Mouse (Mus musculus) adrenal gland (tissue): ENCODE results near the gene Bbs4.

Source experiments
- intact Hi-C: fragments of 180-260 bp; cut with DNase I; formaldehyde crosslinking; loops from one replicate; pipeline ENCODE4 v1.15.1; 2025

The Bbs4 gene

DNA sequence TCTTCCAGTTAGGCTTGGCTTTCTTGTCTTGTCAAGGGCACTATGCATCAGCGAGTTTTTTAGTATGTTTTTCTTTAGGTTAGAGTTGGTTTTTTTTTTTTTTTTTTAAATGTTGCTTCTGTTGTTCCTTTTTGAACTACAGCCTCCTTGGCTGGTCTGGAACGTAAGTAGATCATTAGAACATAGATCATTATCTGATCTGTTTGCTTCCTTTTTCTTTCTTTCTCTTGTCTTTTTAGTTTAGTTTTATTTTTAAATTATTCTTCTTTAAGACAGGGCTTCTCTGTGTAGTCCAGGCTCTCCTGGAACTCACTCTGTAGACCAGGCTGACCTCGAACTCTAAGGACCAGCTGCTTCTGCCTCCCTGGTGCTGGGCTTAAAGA is 60.8 kb downstream of the Bbs4 start:
- intact Hi-C loops: loop anchor here (10.0 kb wide), 1 partner anchor 192 kb away; the partner anchor contains the start of gene Arih1

DNA sequence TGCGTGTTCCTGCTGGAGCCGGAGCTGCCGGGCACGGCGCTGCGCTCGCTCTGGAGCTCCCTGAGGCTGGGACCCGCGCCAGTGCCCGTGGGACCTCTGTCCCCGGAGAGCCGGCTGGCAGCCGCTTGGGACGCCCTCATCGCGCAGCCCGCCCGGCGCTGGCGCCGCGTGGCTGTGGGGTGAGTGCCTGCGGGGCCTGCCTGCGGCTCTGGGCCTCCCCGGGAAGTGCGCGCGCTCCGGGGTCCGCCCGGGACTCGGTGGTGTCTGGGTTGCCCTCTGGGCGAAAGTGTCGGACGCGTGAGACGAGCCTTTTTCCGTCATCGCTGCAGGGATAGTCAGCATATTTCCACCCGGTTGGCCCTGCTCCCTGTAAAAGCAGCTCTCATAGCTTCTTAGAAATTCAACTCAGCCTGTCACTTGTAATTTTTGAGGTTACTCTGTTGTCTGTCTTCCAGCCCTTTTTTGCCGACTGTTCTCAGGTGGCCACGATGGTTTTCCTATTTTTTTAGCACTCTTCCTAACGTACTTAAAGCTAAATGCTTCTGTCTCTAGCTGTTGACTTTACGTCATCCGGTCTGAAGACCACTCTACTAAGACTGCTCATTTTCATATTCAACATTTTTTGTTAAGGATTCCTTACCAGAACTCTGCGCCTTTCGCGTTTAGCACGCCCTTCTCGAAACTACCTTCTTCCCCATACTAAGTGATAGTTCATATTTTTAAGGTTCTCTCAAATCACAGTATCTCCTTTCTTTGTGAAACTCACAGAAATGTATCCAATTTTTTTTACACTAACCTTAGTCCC is 61.4 kb downstream of the Bbs4 start:
- intact Hi-C loops: loop anchor here (10.0 kb wide), 1 partner anchor 193 kb away; the partner anchor contains the start of gene Arih1

DNA sequence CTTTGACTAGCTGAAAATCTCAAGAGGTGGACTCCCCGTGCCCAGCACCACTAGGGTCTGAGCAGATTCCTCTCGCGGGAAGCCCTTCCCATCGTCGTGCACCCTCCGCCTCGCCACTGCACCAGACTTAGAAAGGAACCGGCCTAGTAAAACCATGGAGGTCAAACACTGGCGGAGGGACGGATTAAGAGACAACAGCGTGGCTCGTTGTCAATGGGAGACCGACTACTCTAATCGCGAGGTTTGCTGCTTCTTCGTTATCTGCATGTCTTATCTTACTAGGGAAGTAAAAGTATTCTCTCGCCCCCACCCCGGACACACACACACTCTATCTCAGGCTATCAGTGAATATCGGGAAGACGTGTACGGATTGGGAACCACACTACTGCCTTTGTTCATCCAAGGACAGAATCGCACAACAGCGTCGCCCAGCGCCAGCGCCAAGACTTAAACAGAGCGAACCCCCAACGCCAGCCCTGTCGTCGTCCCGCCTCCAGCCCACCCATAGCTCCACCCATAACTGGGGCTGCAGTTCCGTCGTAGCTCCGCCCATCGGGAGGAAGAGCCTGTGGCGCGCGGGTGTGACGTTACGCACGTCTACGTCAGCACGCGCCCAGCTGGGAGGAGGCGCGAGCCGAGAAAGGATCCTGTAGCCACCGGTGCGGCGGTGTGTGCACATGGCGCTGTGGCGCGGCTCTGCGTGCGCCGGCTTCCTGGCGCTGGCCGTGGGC is 62.2 kb downstream of the Bbs4 start, which contains the start of gene Adpgk:
Gene Adpgk (plus strand): TSS at position 602 of the 731 bp plus-strand sequence.
- intact Hi-C loops: loop anchor here (10.0 kb wide), 1 partner anchor 194 kb away; the partner anchor contains the start of gene Arih1

DNA sequence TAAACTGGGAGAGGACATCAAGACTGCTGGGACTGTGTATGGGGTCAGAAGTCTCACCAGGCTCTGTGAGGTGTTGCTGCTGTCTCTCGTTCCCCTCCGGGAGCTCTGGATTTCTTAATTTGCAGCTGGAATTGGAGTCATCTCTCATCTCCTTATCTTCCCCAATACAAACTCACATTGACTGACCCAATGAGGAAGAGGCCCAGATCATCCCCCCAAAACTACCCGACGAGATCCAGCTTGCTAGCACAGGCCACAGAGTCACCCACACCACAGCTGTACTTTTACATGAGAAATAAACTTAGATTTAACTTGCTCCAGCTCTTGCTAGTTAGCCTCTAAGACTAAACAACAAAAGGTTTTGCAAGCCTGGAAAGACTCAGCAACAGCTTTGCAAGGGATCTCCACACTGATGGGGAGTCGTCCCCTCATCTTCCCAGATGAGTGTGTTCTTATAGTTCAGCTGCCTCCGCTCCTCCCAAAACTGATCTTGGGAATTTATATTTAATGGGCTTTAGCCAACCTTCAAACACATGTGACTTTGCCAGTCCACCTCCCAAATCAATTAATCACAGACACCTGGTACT is 63.7 kb downstream of the Bbs4 start:
- intact Hi-C loops: loop anchor here (10.0 kb wide), 1 partner anchor 195 kb away; the partner anchor contains the start of gene Arih1

DNA sequence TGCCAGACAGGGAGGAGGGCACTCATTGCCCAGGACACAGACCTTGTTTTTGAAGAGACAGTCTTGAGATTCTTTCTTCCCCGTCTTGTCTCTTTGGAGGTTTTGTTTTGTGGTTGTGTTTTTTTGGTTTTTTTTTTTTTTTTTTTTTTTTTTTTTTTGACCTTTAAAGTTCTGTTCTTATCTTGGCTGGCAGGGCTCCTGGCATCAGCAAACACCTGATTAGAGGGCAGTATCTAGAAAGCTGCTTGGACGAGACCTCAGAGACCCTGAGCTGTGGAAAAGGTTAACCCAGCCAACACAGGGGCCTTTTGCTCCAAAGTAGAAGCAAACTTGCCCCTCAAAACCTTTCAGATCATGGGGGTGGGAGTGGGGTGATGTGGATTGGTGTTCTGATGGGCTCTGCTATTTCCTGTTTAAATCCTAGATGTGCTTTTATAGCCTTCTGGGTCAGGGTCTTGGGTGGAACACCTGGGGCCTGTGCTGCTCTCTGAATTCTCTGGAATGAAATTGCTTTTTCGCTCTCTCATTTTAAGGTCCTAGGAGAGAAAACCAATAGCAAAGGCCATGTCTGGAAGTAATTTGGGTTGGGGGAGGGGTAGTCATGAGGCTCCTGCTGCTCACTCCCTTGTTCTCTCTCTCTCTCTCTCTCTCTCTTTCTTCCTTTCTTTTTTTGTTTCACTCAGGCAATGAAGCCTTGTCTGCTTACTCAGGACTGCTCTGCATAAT is 64.5 kb downstream of the Bbs4 start:
- intact Hi-C loops: no loop called here

DNA sequence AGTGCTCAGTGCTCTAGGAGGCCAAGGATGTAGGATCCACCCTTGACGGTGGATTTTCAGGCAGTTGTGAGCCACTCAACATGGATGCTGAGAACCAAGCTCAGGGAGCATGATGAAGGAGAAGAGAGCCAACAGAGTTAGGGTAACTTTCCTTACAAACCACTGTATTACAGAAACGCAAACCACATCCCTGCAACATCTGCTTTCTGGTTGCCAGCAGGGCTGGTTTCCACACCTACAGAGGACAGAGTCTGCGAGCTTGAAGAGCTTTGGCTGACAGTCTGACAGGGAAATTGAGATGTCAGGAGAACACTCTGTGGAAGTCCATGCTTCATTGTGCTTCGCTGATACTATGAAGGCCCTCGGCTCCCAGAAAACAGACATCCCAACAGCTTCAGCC is 65.2 kb downstream of the Bbs4 start:
- intact Hi-C loops: no loop called here

DNA sequence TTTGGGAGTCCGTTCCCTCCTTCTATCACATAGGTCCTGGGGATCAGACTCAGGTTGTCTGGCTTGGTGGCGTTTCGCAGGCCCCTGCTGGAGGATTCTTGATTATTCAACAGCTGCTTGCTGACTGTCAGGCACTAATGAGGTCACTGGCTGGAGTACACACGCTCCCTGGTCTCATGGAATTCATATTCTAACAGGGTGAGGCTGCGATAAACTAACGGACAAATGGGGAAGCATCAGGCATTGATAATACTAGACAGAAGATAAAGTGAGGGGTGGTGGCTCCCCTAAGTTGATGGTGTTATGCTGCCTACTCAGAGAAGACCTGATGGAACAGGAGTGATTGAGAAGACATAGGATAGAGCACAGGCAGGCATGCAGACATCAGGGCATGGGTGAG is 67.7 kb downstream of the Bbs4 start:
- intact Hi-C loops: no loop called here

DNA sequence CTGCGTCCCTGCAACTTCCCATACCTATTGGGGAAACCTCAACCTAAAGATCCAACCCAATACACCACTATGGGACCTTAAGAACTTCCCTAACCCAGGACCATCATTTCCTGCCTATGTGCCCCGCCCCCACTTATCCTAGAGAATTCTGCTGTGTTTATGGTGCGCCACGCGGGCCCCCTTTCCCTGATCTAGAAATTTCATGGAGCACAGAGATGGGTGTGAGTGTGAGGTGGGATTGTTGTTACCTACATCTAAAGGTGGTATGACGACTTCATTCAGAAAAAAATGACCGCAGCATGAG is 70.7 kb downstream of the Bbs4 start:
- intact Hi-C loops: loop anchor here (5.0 kb wide), 1 partner anchor 270 kb away; no protein-coding TSS in a partner anchor

DNA sequence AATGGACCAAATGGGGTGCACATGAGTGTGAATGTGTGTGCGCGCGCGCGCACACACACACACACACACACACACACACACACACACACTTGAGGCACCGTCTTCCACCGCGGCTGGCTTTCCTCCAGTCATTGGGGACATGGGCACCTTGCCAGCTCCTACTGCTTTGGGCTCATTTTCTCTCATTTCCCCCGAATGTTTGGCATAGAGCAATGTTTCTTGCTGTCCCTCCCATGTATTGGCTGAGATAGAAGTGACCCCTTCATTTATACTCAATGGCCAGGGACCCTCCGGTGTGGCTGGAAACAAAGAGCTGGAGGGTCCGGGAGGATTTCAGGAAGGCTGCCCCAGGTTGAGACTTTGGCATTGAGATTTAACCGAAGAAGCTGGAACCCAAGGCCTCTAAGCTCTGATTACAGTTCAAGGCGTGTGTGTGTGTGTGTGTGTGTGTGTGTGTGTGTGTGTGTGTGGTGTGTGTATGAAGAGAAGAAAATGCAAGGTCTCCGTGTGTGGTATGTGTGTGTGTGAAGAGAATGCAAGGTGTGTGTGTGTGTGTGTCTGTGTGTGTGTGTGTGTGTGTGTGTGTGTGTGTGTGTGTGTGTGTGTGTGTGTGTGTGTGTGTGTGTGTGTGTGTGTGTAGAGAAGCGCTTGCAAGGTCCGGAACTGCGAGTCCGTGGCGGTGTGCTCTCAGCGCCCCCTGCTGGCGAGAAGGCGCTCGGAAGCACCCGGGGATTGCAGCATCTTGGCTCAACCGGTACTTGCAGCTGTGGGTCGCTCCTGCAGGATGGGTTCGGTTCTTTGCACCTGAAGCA is 71.2 kb downstream of the Bbs4 start:
- intact Hi-C loops: loop anchor here (5.0 kb wide), 1 partner anchor 270 kb away; no protein-coding TSS in a partner anchor

DNA sequence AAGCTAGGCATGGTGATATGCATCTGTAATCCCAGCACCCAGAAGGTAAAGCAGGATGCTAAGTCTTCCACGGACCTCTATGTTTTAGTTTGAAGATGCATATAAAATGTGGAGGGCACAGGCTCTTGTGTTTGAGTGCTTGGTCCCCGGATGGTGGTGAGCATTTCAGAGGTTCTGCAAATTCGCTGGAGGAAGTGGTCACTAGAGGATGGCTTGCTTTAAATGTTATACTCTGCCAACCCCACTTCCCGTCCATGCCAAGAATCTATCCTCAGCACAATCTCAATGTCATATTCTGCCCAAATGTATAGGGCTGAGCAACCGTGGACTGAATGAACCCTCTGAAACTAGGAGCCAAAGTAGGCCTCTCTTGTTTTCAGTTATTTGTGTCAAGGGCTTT is 72.4 kb downstream of the Bbs4 start:
- intact Hi-C loops: loop anchor here (5.0 kb wide), 1 partner anchor 269 kb away; no protein-coding TSS in a partner anchor

DNA sequence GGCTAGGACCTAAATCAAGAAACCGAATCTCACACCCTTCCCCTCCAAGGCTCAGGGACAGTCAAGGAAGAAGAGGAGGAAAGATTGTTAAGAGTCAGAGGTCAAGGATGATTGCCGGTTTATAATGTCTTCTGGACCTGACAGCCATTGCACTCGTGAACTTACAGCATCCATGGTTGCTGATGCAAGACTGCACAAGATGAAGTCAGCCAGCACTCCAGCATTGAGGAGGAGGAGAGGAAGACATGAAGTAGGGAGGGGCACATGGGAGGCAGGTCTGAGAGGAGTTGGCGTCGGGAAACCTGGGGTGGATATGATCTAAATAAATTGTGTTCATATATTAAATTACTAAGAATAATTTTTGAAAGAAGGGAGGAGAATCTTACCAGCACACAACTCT is 74.6 kb downstream of the Bbs4 start:
- intact Hi-C loops: no loop called here

DNA sequence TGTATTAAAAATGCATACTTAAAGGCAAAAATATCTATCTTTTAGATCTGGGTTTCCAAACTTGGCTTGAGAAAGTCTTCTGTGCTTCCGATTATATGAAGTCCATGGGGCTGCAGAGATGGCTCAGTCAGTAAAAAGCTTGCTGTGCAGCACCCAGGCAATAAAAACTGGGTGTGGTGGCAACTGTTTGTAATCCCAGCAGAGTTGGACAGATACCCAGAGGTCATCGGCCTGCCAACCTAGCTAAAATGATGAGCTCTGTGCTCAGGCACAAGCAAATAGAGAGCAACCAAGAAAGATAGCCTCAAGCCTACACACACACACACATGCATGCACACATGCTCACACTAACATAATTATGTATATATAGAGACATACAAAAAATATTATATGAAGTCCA is 75.1 kb downstream of the Bbs4 start:
- intact Hi-C loops: no loop called here

DNA sequence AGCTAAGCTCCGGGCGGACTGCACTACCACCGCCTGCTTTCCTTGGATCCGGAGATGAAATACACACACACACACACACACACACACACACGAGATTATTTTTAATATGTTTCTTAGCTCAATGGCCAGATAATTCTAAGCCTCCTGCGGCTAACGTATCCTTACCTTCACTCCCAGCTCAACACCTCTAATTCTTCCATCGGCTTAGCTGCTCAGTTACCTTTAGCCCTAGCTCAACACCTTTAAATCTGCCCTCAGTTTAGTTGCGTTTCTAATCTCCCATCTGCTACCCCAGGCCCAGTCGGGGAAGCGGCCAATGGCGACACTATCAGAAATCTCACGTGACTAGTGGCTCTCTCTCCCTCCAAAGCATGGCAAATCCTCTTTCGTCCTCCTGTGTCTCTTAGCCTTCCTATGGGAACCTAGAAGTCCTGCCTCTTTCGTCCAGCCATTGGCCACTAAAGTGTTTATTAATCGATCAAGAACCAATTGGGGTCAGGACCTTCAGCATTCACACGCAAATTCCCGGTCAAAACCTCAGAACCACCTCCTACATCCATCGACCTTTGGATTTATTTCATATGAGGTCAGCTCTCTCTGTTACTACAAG is 78.4 kb downstream of the Bbs4 start:
- intact Hi-C loops: no loop called here

DNA sequence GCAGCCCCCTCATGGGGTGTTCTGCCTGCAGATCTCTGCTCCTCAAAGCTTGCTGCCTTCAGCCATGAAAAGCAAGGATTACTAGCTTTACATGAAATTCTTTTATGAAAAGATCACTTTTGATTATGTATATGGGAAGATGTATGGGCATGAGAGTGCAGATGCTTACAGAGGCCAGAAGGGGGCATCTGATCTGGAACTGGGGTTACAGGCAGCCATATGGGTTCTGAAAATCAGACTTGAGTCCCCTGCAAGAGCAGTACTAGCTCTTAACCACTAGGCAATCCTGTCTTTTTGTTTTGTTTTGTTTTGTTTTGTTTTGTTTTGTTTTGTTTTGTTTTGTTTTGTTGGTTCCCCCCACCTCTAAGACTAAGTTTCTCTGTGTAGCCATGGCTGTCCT is 80.1 kb downstream of the Bbs4 start:
- intact Hi-C loops: no loop called here
